Mouse (Mus musculus) small intestine, adult 10 weeks (tissue): ENCODE measurements around the gene Mipep. TPM values are rescaled to one million over a fixed set of nuclear protein-coding genes. Genes with fewer than 3 reads are reported as not detected.

ENCODE experiments used
- polyA plus RNA-seq: library from polyadenylated mRNA; stranded (reverse); fragments of 350-450 nt; fragmentation: Illumina TruSeq; extraction: RNeasy Lipid Tissue Mini Kit (QIAGEN cat#74804); gene quantifications from one replicate; pipeline ENCODE4 v1.2.3, GENCODE M21; 2014; ENCODE audit warnings: low replicate concordance

Gene Mipep
- polyA plus RNA-seq, result 9.9 TPM

GRCm38 (mm10) chr14:60784427-60785315 lies at the start of gene Mipep:
Mipep (plus strand) TSS chr14:60784573.

GRCm38 (mm10) chr14:60767884-60768283 lies 16.5 kb upstream of the Mipep start, which contains the start of gene C1qtnf9:
C1qtnf9 (plus strand) TSS chr14:60768134.

Other genes starting within 250 kb of the Mipep start
- gene Spata13, start 150.6 kb upstream of the Mipep start, polyA plus RNA-seq, result 8.2 TPM
- 1.6 TPM for gene C1qtnf9, start 16.4 kb upstream of the Mipep start, polyA plus RNA-seq